Mouse (Mus musculus) limb, embryonic 12.5 days (tissue): Measurements from ENCODE around the gene Nek9. TPM values are rescaled to one million over a fixed set of nuclear protein-coding genes. Genes with fewer than 3 reads are reported as not detected.

Source experiments
- ATAC-seq: fragments of 200-750 bp; cut with Nextera tagmentation; 2 replicates; pipeline ENCODE4 v1.8.0; 2017; ENCODE audit warnings: low read depth, moderate TSS enrichment; ENCODE audit not compliant: insufficient number of reproducible peaks, insufficient read depth, low FRiP score, low TSS enrichment
- H3K27ac ChIP-seq: fragments of 300-500 bp; sonication (generic); 2 replicates; pipeline ENCODE4 v1.5.1; 2016; ENCODE audit warnings: mild to moderate bottlenecking, moderate library complexity
- H3K27me3 ChIP-seq: fragments of 300-500 bp; sonication (generic); 2 replicates; pipeline ENCODE4 v1.6.1; 2016; ENCODE audit warnings: mild to moderate bottlenecking, moderate library complexity
- H3K36me3 ChIP-seq: fragments of 300-500 bp; sonication (generic); 2 replicates; pipeline ENCODE4 v1.6.1; 2016; ENCODE audit warnings: mild to moderate bottlenecking, moderate library complexity
- H3K4me1 ChIP-seq: fragments of 300-500 bp; sonication (generic); replicated peaks from 2 replicates; pipeline ENCODE4 v1.6.1; 2016
- H3K4me2 ChIP-seq: fragments of 300-500 bp; sonication (generic); 2 replicates; pipeline ENCODE4 v1.6.1; 2016; ENCODE audit warnings: mild to moderate bottlenecking, moderate library complexity
- H3K4me3 ChIP-seq: fragments of 300-500 bp; sonication (generic); replicated peaks from 2 replicates; pipeline ENCODE4 v1.5.1; 2016; ENCODE audit warnings: mild to moderate bottlenecking
- H3K9ac ChIP-seq: fragments of 300-500 bp; sonication (generic); replicated peaks from 2 replicates; pipeline ENCODE4 v1.6.1; 2016; ENCODE audit warnings: mild to moderate bottlenecking, moderate library complexity
- H3K9me3 ChIP-seq: fragments of 300-500 bp; sonication (generic); 2 replicates; pipeline ENCODE4 v1.6.1; 2016; ENCODE audit warnings: mild to moderate bottlenecking, moderate library complexity
- WGBS: fragments of 180-500 bp; shearing (Covaris S2); methylation state at CpG from one replicate; pipeline ENCODE4 v1.1.7; 2016; 5-methylcytosine and 5-hydroxymethylcytosine counted together
- polyA plus RNA-seq: library from polyadenylated mRNA; unstranded; fragments of >200 nt; fragmentation: Nextera tagmentation; extraction: Ambion mirVana; gene quantifications from 2 replicates; pipeline ENCODE4 v1.2.1, GENCODE M21; 2016

Nek9 gene
- polyA plus RNA-seq, 1 experiment from 2014 or later = 31.1 TPM

DNA sequence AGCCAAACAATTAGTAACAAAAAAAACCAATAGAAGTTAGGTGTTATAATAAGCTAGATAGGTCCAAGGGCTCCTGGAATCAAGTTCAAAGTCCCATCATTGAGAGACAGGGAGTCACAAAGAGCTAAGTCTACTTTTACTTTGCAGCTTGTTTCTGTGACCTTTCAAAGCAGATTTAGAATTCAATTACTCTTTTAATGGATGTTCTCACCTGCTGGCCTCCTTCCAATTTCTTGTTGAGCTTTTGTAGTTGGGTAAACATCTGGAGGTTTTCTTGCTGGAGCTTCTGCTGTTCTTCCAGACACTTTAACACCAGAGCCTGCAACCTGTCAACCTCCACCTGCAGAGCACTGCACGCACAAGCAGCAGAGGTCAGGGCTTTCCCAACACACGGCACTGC is 35.9 kb downstream of the Nek9 start:
- no peaks in the 10 kb centered on the region for H3K9me3 ChIP-seq
- H3K4me1 ChIP-seq = peaks cover 11% of the 10 kb centered on the region
- peaks cover 92% of the 10 kb centered on the region for H3K36me3 ChIP-seq
- H3K4me3 ChIP-seq = no peak overlapping the region
- 54% methylated on average over 2 of the region's 2 CpGs for WGBS
- no peaks in the 10 kb centered on the region for H3K27me3 ChIP-seq
- H3K9ac ChIP-seq = no peak overlapping the region
- no peak overlapping the region for H3K4me2 ChIP-seq
- no peak for ATAC-seq
- no peak overlapping the region for H3K27ac ChIP-seq

DNA sequence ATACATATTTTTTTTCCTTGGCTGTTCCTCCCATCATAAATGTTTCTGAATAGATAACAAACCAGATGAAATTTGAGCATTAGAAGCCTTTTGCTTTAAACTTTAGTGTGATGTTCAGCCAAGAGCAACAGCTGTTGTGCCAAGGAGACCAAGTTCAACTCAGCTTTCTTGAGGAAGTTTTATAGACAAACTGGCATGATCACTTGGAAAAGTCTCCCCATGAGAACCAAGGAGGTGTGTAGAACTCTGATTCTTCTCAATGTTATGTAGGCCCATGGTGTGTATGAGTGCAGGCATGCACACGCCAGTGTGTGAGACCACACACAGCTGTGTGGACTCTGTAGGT is 40.4 kb downstream of the Nek9 start:
- no peak for ATAC-seq
- peaks cover 7% of the 10 kb centered on the region for H3K9me3 ChIP-seq
- no peak overlapping the region for H3K9ac ChIP-seq
- no peak overlapping the region for H3K27ac ChIP-seq
- H3K4me2 ChIP-seq = no peak overlapping the region
- H3K4me3 ChIP-seq = no peak overlapping the region
- peaks cover 49% of the 10 kb centered on the region for H3K36me3 ChIP-seq
- WGBS = 39% methylated on average over 1 of the region's 1 CpGs
- no peaks in the 10 kb centered on the region for H3K27me3 ChIP-seq
- peaks cover 28% of the 10 kb centered on the region for H3K4me1 ChIP-seq

DNA sequence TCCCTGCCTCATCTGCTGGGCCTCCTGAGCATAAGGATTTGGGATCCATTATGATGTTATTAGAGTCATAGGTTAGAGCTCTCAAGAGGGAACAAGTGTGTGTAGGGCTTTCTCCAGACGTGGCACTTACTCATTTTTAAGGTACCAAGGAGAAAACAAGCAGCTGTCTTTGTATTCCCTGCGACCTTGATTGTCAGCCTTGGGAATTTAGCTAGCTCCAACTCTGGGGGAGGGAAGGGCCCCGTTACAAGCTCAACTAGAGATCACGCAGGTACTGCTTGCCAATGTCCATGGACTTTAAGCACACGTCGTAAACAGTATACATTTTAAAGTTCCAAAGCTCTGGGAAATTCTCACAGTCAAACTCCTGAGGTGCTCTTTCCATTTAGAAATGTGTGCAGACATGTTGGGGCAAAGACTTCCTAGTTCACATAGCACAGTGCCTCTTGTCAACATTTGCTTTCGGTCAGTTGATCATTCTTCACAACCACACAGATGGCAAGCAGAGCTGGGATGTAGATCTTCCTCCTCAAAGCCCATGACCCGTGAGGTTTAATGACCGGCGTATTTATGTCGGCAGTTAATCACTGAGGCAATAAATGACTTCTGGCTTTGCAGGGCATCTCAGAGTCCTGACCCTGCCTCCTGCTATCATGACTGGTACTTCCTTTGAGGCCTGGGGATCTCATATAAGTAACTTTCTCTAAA is 40.9 kb downstream of the Nek9 start:
- Histone ChIP-seq H3K27ac (0 out of 2 replicates have a peak overlapping the region, but pooled peaks have one; percentile 42), H3K4me1 (peaks cover 28% of the 10 kb centered on the region), H3K27me3 (no peaks in the 10 kb centered on the region), H3K9ac (no peak overlapping the region), H3K4me3 (no peak overlapping the region), H3K4me2 (no peak overlapping the region), H3K9me3 (peaks cover 7% of the 10 kb centered on the region), H3K36me3 (peaks cover 43% of the 10 kb centered on the region)
- WGBS = 21% methylated on average over 11 of the region's 11 CpGs
- ATAC-seq = no peak

DNA sequence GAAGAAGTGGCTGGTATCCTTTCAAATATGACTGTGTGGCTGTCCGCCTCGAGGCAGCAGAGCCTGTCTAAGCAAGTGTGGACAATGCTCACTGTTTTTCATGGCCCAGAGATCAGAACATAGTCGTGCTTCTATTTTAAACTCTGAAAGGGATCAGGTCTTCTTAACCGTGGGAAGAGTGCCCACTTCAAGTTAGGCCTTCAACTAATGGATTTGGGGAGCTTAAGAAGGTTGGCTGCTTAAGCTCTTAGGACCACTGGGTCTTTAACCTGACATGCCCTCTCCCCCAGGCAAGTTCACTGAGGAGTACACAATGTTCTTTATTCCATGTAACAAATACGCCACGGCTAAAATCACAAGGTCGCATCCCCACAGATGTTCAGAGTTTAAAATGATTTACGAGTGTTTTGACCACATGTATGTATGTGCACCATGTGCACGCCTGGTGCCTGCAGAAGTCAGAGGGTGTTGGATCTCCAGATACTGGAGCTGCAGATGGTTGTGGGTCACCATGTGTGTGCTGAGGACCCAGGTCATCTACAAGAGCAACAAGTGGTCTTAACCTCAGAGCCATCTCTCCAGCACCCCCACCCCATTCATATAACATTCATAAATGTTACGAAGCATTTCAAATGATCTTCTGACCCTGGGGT is 41.7 kb downstream of the Nek9 start:
- Histone ChIP-seq H3K4me1 (peaks cover 28% of the 10 kb centered on the region), H3K36me3 (peaks cover 37% of the 10 kb centered on the region), H3K4me2 (no peak overlapping the region), H3K4me3 (no peak overlapping the region), H3K27me3 (no peaks in the 10 kb centered on the region), H3K9ac (no peak overlapping the region), H3K9me3 (peaks cover 7% of the 10 kb centered on the region), H3K27ac (peak overlapping the region; percentile 42; the same call in 1 of the 2 replicates)
- ATAC-seq = peak; percentile 53; the same call in 1 of the 2 replicates
- WGBS = 60% methylated on average over 10 of the region's 10 CpGs

DNA sequence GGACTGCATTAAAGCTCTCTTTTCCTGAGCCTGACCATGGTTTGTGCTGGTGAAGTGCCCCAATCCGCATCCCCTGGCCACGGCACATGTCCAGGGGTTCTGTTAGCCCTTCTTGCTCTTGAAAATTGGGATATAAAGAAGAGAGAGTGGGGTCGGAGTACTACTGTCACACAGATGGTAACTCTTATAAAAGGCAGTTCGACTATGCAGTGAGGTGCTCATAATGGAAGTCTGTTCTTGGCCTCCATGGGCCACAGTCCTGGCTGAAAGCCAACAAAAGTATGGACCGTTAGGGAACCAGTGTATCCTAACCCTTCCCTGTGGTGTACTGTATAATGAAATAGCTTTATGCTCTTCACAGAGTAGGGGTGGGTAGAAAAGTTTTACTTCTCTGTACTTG is 42.2 kb downstream of the Nek9 start:
- Histone ChIP-seq H3K4me1 (peaks cover 28% of the 10 kb centered on the region), H3K36me3 (peaks cover 31% of the 10 kb centered on the region), H3K27me3 (no peaks in the 10 kb centered on the region), H3K4me3 (no peak overlapping the region), H3K4me2 (no peak overlapping the region), H3K9ac (no peak overlapping the region), H3K9me3 (peaks cover 7% of the 10 kb centered on the region), H3K27ac (peak overlapping the region; percentile 42; the same call in 1 of the 2 replicates)
- no peak for ATAC-seq
- 63% methylated on average over 5 of the region's 5 CpGs for WGBS

DNA sequence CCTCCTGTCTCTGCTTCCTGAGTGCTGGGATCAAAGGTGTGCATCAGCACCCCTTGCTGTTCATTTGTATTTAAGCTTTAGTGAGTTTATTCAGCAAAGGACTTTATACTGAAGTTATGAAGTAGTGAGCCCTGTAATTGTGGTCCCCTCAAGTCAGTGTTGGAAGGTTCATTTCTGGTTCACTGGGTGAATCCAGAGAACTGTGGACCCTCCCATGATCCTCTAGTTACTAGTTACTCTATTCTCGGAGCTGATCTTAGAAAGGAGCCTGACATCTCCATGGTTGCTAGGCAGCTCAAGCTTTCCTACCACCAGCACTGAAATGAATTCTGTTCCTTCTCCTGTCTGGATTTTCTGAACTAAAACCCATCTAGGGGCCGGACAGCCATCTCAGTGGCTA is 43.7 kb downstream of the Nek9 start:
- WGBS = 84% methylated on average over 2 of the region's 2 CpGs
- Histone ChIP-seq H3K9me3 (peaks cover 7% of the 10 kb centered on the region), H3K27me3 (no peaks in the 10 kb centered on the region; the same call in 1 of the 2 replicates), H3K4me3 (no peak overlapping the region), H3K27ac (no peak overlapping the region), H3K4me2 (no peak overlapping the region), H3K9ac (no peak overlapping the region), H3K36me3 (peaks cover 17% of the 10 kb centered on the region), H3K4me1 (peaks cover 28% of the 10 kb centered on the region)
- ATAC-seq = no peak

DNA sequence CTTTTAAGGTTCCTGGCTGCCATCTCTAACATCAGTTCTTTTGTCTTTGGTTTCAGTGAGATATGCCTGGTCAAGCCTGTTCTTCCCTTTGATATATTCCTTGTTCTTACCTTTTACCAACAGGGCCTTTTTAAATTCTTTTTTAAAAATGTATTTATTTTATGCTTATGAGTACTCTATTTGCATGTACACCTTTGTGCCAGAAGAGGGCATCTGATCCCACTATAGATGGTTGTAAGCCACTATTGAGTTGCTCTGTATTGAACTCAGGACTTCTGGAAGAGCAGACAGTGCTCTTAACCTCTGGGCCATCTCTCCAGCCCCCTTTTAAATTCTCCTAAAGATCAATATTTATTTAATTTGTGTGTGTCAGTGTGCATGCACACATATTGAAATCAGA is 46.3 kb downstream of the Nek9 start:
- no peak overlapping the region for H3K4me2 ChIP-seq
- H3K27ac ChIP-seq = no peak overlapping the region
- peaks cover 26% of the 10 kb centered on the region for H3K4me1 ChIP-seq
- H3K4me3 ChIP-seq = no peak overlapping the region
- peaks cover 7% of the 10 kb centered on the region for H3K9me3 ChIP-seq
- no peaks in the 10 kb centered on the region for H3K36me3 ChIP-seq
- peaks cover 9% of the 10 kb centered on the region for H3K27me3 ChIP-seq
- H3K9ac ChIP-seq = no peak overlapping the region
- no peak for ATAC-seq

DNA sequence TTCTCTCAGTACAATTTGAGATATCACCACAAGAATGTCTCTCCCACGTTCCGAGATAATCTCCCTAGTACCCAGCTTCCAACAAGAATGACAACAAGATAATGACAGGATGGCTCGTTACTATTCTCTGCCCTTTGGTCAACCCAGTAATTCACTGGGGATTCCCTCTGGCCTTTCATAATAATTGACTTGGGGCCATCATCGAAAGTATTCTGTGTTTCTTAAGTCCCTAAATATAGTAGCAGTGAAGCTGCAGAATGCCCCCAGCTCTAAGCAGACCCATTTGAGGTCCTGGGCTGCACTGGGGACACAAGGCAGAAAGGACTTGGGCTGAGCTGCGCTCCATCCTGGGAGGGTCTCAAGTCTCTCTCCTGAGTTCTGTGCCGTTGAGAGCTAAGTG is 46.9 kb downstream of the Nek9 start:
- Histone ChIP-seq H3K9ac (no peak overlapping the region), H3K4me3 (no peak overlapping the region), H3K27ac (no peak overlapping the region), H3K4me1 (peaks cover 19% of the 10 kb centered on the region), H3K27me3 (peaks cover 9% of the 10 kb centered on the region), H3K9me3 (peaks cover 7% of the 10 kb centered on the region), H3K36me3 (no peaks in the 10 kb centered on the region), H3K4me2 (no peak overlapping the region)
- no peak for ATAC-seq
- 80% methylated on average over 6 of the region's 6 CpGs for WGBS

DNA sequence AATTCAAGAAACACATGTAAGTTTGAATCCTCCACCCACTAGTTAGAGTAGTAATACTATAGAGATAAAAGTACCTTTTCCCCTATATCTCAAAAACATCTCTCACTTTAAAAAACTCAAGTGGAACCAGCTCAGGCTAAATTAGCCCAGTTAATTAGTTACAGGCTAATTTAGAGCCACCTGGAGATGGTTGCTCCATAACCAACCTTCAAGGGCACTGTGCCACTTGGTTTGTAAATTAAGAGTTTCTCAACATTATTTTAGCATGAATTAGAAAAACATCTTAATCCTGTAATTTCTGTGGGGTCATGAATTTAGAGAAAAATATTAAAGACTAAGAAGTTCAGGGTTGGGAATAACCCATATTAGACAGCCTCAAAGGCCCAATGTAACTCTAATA is 47.6 kb downstream of the Nek9 start:
- Histone ChIP-seq H3K36me3 (no peaks in the 10 kb centered on the region), H3K9ac (no peak overlapping the region), H3K4me3 (no peak overlapping the region), H3K4me2 (no peak overlapping the region), H3K27ac (no peak overlapping the region), H3K4me1 (peaks cover 12% of the 10 kb centered on the region), H3K27me3 (peaks cover 9% of the 10 kb centered on the region), H3K9me3 (peaks cover 7% of the 10 kb centered on the region)
- ATAC-seq = no peak

DNA sequence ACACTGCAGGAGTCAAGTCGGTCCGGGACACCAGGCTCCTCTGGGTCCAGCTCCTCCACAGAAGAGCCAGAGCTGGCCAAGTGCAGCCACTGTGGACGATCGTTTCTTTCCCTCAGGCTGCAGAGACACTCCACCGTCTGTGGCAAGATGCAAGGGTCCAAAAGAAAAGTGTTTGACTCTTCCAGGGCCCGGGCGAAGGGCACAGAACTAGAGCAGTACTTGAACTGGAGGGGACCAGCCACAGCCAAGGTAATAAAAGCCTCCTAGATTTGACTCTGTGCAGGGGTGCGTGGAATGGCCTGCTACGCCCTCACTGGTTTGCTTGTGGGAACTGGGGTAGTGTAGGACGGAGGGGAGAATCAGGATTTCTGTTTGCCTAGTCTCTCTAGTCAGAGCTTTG is 48.5 kb downstream of the Nek9 start:
- Histone ChIP-seq H3K27ac (no peak overlapping the region), H3K36me3 (no peaks in the 10 kb centered on the region), H3K4me3 (no peak overlapping the region), H3K4me2 (no peak overlapping the region), H3K4me1 (peaks cover 9% of the 10 kb centered on the region), H3K9ac (no peak overlapping the region), H3K27me3 (peaks cover 9% of the 10 kb centered on the region), H3K9me3 (peaks cover 7% of the 10 kb centered on the region)
- 72% methylated on average over 10 of the region's 10 CpGs for WGBS
- no peak for ATAC-seq

DNA sequence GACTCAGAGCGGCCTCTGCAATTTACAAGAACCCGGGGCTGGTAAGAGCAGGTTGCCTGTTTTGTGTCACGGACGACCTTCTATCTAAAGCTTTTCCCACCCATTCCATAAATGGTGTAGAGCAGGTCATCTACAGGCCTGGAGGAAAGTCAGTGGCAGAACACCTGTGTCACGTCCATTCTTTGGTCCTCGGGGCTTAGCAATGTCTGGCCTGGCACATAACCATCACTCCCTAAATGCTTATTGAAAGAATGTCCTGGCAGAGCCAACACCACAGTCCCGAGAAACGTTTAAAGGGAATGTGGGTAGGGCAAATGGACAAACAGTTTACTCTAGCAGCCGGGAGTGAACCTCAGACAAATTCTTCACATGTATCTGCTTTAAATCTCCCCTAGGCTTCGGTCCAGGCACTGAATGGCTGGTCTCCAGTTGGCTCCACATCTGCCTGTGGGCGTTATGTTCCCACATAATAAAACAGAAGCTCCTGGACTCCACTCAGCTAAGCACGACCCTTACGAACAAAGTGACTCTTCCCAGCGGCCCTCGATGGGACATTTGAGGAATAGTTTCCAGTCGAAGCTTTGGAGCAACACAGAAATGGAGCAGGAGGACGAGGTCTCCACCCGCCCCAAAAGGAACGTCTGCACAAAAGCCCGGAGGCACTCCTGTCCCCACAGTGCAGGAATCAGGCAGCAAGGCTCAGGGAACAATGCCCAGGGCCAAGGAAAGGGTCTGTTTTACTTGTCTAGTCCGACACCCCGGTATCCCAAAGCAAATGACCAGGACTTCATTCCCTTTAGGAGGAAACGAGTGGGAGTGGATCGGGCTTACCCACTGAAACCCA is 49.8 kb downstream of the Nek9 start:
- H3K4me3 ChIP-seq = peak overlapping the region; percentile 50
- H3K27ac ChIP-seq = no peak overlapping the region
- H3K27me3 ChIP-seq = peaks cover 9% of the 10 kb centered on the region
- H3K36me3 ChIP-seq = no peaks in the 10 kb centered on the region
- ATAC-seq = no peak
- H3K4me2 ChIP-seq = peak overlapping the region; percentile 79
- peaks cover 6% of the 10 kb centered on the region for H3K9me3 ChIP-seq
- 45% methylated on average over 24 of the region's 24 CpGs for WGBS
- no peak overlapping the region for H3K9ac ChIP-seq
- peaks cover 9% of the 10 kb centered on the region for H3K4me1 ChIP-seq
